Mouse (Mus musculus): Measurements from ENCODE around the gene Lce1e. TPM values are rescaled to one million over a fixed set of nuclear protein-coding genes. Genes with fewer than 3 reads are reported as not detected.

Lce1e gene
- polyA plus RNA-seq, 1 experiment from 2014 or later, result not detected

Other genes starting within 250 kb of the Lce1e start
- not detected in 2 replicates for gene Sprr1a, start 223.2 kb downstream of the Lce1e start, polyA plus RNA-seq (2016; fragmentation: Nextera tagmentation; extraction: Ambion mirVana)
- not detected in 2 replicates for gene Sprr4, start 208.6 kb downstream of the Lce1e start, polyA plus RNA-seq (2016; fragmentation: Nextera tagmentation; extraction: Ambion mirVana)
- gene 2310046K23Rik, start 174.6 kb downstream of the Lce1e start, polyA plus RNA-seq (2016; fragmentation: Nextera tagmentation; extraction: Ambion mirVana), result not detected in 2 replicates
- gene Ivl, start 135.3 kb downstream of the Lce1e start, polyA plus RNA-seq (2016; fragmentation: Nextera tagmentation; extraction: Ambion mirVana), result not detected in 2 replicates
- gene Smcp, start 120.1 kb downstream of the Lce1e start, polyA plus RNA-seq (2016; fragmentation: Nextera tagmentation; extraction: Ambion mirVana), result not detected in 2 replicates
- gene 2210017I01Rik, start 101.6 kb downstream of the Lce1e start, polyA plus RNA-seq (2016; fragmentation: Nextera tagmentation; extraction: Ambion mirVana), result not detected in 2 replicates
- gene Lce6a, start 87.4 kb downstream of the Lce1e start, polyA plus RNA-seq (2016; fragmentation: Nextera tagmentation; extraction: Ambion mirVana), result not detected in 2 replicates
- gene Lce1a1, start 60.8 kb downstream of the Lce1e start, polyA plus RNA-seq (2016; fragmentation: Nextera tagmentation; extraction: Ambion mirVana), result not detected in 2 replicates
- gene Lce1b, start 52.1 kb downstream of the Lce1e start, polyA plus RNA-seq (2016; fragmentation: Nextera tagmentation; extraction: Ambion mirVana), result not detected in 2 replicates
- not detected in 2 replicates for gene Lce1a2, start 38.8 kb downstream of the Lce1e start, polyA plus RNA-seq (2016; fragmentation: Nextera tagmentation; extraction: Ambion mirVana)
- gene Lce1c, start 29.8 kb downstream of the Lce1e start, polyA plus RNA-seq (2016; fragmentation: Nextera tagmentation; extraction: Ambion mirVana), result not detected in 2 replicates
- not detected in 2 replicates for gene Lce1d, start 21.9 kb downstream of the Lce1e start, polyA plus RNA-seq (2016; fragmentation: Nextera tagmentation; extraction: Ambion mirVana)
- gene Lce1f, start 11.3 kb upstream of the Lce1e start, polyA plus RNA-seq (2016; fragmentation: Nextera tagmentation; extraction: Ambion mirVana), result not detected in 2 replicates
- gene Gm38119, start 30.0 kb upstream of the Lce1e start, polyA plus RNA-seq (2016; fragmentation: Nextera tagmentation; extraction: Ambion mirVana), result not detected in 2 replicates
- gene Lce1g, start 43.3 kb upstream of the Lce1e start, polyA plus RNA-seq (2016; fragmentation: Nextera tagmentation; extraction: Ambion mirVana), result not detected in 2 replicates
- not detected in 2 replicates for gene Lce1h, start 56.0 kb upstream of the Lce1e start, polyA plus RNA-seq (2016; fragmentation: Nextera tagmentation; extraction: Ambion mirVana)
- gene Lce1i, start 69.8 kb upstream of the Lce1e start, polyA plus RNA-seq (2016; fragmentation: Nextera tagmentation; extraction: Ambion mirVana), result not detected in 2 replicates
- gene Lce1j, start 81.4 kb upstream of the Lce1e start, polyA plus RNA-seq (2016; fragmentation: Nextera tagmentation; extraction: Ambion mirVana), result not detected in 2 replicates
- not detected in 2 replicates for gene Lce1k, start 98.8 kb upstream of the Lce1e start, polyA plus RNA-seq (2016; fragmentation: Nextera tagmentation; extraction: Ambion mirVana)
- gene Kprp, start 118.2 kb upstream of the Lce1e start, polyA plus RNA-seq (2016; fragmentation: Nextera tagmentation; extraction: Ambion mirVana), result not detected in 2 replicates
- not detected in 2 replicates for gene Lce1l, start 142.2 kb upstream of the Lce1e start, polyA plus RNA-seq (2016; fragmentation: Nextera tagmentation; extraction: Ambion mirVana)
- gene 2310050C09Rik, start 161.1 kb upstream of the Lce1e start, polyA plus RNA-seq (2016; fragmentation: Nextera tagmentation; extraction: Ambion mirVana), result not detected in 2 replicates
- gene Lce3a, start 217.2 kb upstream of the Lce1e start, polyA plus RNA-seq (2016; fragmentation: Nextera tagmentation; extraction: Ambion mirVana), result not detected in 2 replicates
- gene Lce3b, start 223.9 kb upstream of the Lce1e start, polyA plus RNA-seq (2016; fragmentation: Nextera tagmentation; extraction: Ambion mirVana), result not detected in 2 replicates
- not detected in 2 replicates for gene Lce3c, start 235.4 kb upstream of the Lce1e start, polyA plus RNA-seq (2016; fragmentation: Nextera tagmentation; extraction: Ambion mirVana)
- not detected in 2 replicates for gene Lce3d, start 248.3 kb upstream of the Lce1e start, polyA plus RNA-seq (2016; fragmentation: Nextera tagmentation; extraction: Ambion mirVana)